Mouse (Mus musculus) myocyte (in vitro differentiated cells): ENCODE results near the gene Slco4a1. TPM values are rescaled to one million over a fixed set of nuclear protein-coding genes. Genes with fewer than 3 reads are reported as not detected.
A peak's percentile ranks its signal among the peaks of the same experiment; 100 is the strongest.

Experiments used
- H3K27me3 ChIP-seq: one replicate; pipeline ENCODE4 v1.6.1; 2011; ENCODE audit not compliant: control insufficient read depth, insufficient read depth, insufficient read length
- H3K36me3 ChIP-seq: one replicate; pipeline ENCODE4 v1.6.1; 2011; ENCODE audit not compliant: control insufficient read depth, insufficient read depth
- H3K4me2 ChIP-seq: one replicate; pipeline ENCODE4 v1.6.1; 2011; ENCODE audit warnings: low read depth, control low read depth
- H3K4me3 ChIP-seq: one replicate; pipeline ENCODE4 v1.5.1; 2011; ENCODE audit warnings: mild to moderate bottlenecking, control low read depth, moderate library complexity
- H3K79me2 ChIP-seq: one replicate; pipeline ENCODE4 v1.6.1; 2011; ENCODE audit not compliant: control insufficient read depth, insufficient read depth
- H3ac ChIP-seq: one replicate; pipeline ENCODE4 v1.6.1; 2011; ENCODE audit not compliant: control insufficient read depth, insufficient read length
- CEBPB ChIP-seq: IDR thresholded peaks from 2 replicates; pipeline ENCODE4 v1.6.1; 2011; ENCODE audit warnings: mild to moderate bottlenecking, moderate library complexity; ENCODE audit not compliant: poor library complexity, insufficient read depth, severe bottlenecking
- E2F4 ChIP-seq: IDR thresholded peaks from one replicate; pipeline ENCODE4 v1.6.1; 2011; ENCODE audit warnings: mild to moderate bottlenecking, control low read depth, moderate library complexity; ENCODE audit not compliant: insufficient read depth
- MAX ChIP-seq: IDR thresholded peaks from one replicate; pipeline ENCODE4 v1.6.1; 2011; ENCODE audit warnings: low read depth, mild to moderate bottlenecking, control low read depth
- MYOD1 ChIP-seq, 3 experiments: IDR thresholded peaks; one replicate each; pipeline ENCODE4 v1.6.1; 2011; ENCODE audit warnings: control low read depth in 2 of 3, low read depth in 2 of 3, mild to moderate bottlenecking in 2 of 3, moderate library complexity in 1 of 3; ENCODE audit not compliant: insufficient read length in 2 of 3, control insufficient read depth in 1 of 3
- MYOG ChIP-seq, 3 experiments: IDR thresholded peaks; one replicate each; pipeline ENCODE4 v1.6.1; 2011; ENCODE audit warnings: control low read depth in 2 of 3, low read depth in 2 of 3, mild to moderate bottlenecking in 2 of 3; ENCODE audit not compliant: insufficient read length in 2 of 3, control insufficient read depth in 1 of 3, insufficient read depth in 1 of 3
- POLR2A ChIP-seq: IDR thresholded peaks from one replicate; pipeline ENCODE4 v1.6.1; 2011; ENCODE audit warnings: low read depth, mild to moderate bottlenecking, control low read depth, moderate library complexity; ENCODE audit not compliant: insufficient read length
- POLR2AphosphoS2 ChIP-seq: IDR thresholded peaks from one replicate; pipeline ENCODE4 v1.6.1; 2011; ENCODE audit warnings: low read depth, control low read depth; ENCODE audit not compliant: insufficient read length
- REST ChIP-seq: IDR thresholded peaks from one replicate; pipeline ENCODE4 v1.6.1; 2011; ENCODE audit warnings: mild to moderate bottlenecking, control low read depth, moderate library complexity; ENCODE audit not compliant: insufficient read depth, insufficient read length
- SRF ChIP-seq: IDR thresholded peaks from one replicate; pipeline ENCODE4 v1.6.1; 2011; ENCODE audit warnings: low read depth; ENCODE audit not compliant: control insufficient read depth, insufficient read length
- TCF12 ChIP-seq: IDR thresholded peaks from one replicate; pipeline ENCODE4 v1.6.1; 2011; ENCODE audit warnings: mild to moderate bottlenecking, control low read depth; ENCODE audit not compliant: poor library complexity, insufficient read depth, severe bottlenecking
- TCF3 ChIP-seq: IDR thresholded peaks from one replicate; pipeline ENCODE4 v1.6.1; 2011; ENCODE audit warnings: low read depth, control low read depth; ENCODE audit not compliant: insufficient read length
- USF1 ChIP-seq: IDR thresholded peaks from one replicate; pipeline ENCODE4 v1.6.1; 2011; ENCODE audit warnings: low read depth, mild to moderate bottlenecking, control low read depth, moderate library complexity
- polyA plus RNA-seq: library from polyadenylated mRNA; unstranded; fragments of >200 nt; fragmentation: generic; extraction: Trizol; gene quantifications from one replicate; pipeline ENCODE4 v1.2.1, GENCODE M21; 2012; ENCODE audit warnings: missing spikeins

Slco4a1 gene
- polyA plus RNA-seq, 1 experiment: 0.18 TPM

- peaks cover 11% of the 10 kb centered on the region for H3K27me3 ChIP-seq
- no peaks in the 10 kb centered on the region for H3K36me3 ChIP-seq
- no peak overlapping the region for H3K4me2 ChIP-seq
- H3ac ChIP-seq: no peak overlapping the region
- TF ChIP-seq SRF (no peak), CEBPB (no peak), TCF12 (no peak), MAX (no peak), E2F4 (no peak), MYOG (IDR thresholded peaks at IDR 0.05; ENCODE audit: control insufficient read depth in 1 of 3, insufficient read depth in 1 of 3, insufficient read length in 2 of 3, low read depth in 2 of 3) (no peak), REST (no peak), POLR2AphosphoS2 (no peak)
- no peaks in the 10 kb centered on the region for H3K79me2 ChIP-seq
- no peak overlapping the region for H3K4me3 ChIP-seq
These were observed 10.1 kb upstream of the Slco4a1 start for GRCm38 (mm10) chr2:180445962-180446361.

GRCm38 (mm10) chr2:180449007-180449406, 7.0 kb upstream of the Slco4a1 start:
- no peak overlapping the region for H3K4me3 ChIP-seq
- peaks cover 10% of the 10 kb centered on the region for H3K27me3 ChIP-seq
- no peaks in the 10 kb centered on the region for H3K79me2 ChIP-seq
- H3ac ChIP-seq: no peak overlapping the region
- no peak overlapping the region for H3K4me2 ChIP-seq
- TF ChIP-seq CEBPB: no peak
- no peak for TF ChIP-seq TCF12
- no peak for TF ChIP-seq TCF3
- TF ChIP-seq POLR2A: no peak
- no peak for TF ChIP-seq POLR2AphosphoS2
- TF ChIP-seq USF1: no peak
- no peak for TF ChIP-seq MAX
- no peak for TF ChIP-seq E2F4
- TF ChIP-seq REST: no peak
- no peak for TF ChIP-seq MYOG (IDR thresholded peaks at IDR 0.05; ENCODE audit: control insufficient read depth in 1 of 3, insufficient read depth in 1 of 3, insufficient read length in 2 of 3, low read depth in 2 of 3)
- no peaks in the 10 kb centered on the region for H3K36me3 ChIP-seq

- no peak for TF ChIP-seq MYOD1 (IDR thresholded peaks at IDR 0.05; ENCODE audit: control insufficient read depth in 1 of 3, insufficient read length in 2 of 3, low read depth in 2 of 3)
- no peak for TF ChIP-seq MYOG (IDR thresholded peaks at IDR 0.05; ENCODE audit: control insufficient read depth in 1 of 3, insufficient read depth in 1 of 3, insufficient read length in 2 of 3, low read depth in 2 of 3)
- no peak for TF ChIP-seq SRF
- no peak for TF ChIP-seq TCF3
- no peak for TF ChIP-seq USF1
- TF ChIP-seq REST: no peak
- TF ChIP-seq E2F4: no peak
- no peak for TF ChIP-seq TCF12
- no peak for TF ChIP-seq CEBPB
- no peak for TF ChIP-seq POLR2AphosphoS2
- no peak for TF ChIP-seq POLR2A
- no peak for TF ChIP-seq MAX
- no peak overlapping the region for H3ac ChIP-seq
- no peaks in the 10 kb centered on the region for H3K36me3 ChIP-seq
- H3K79me2 ChIP-seq: no peaks in the 10 kb centered on the region
- peaks cover 10% of the 10 kb centered on the region for H3K27me3 ChIP-seq
- H3K4me2 ChIP-seq: no peak overlapping the region
- H3K4me3 ChIP-seq: no peak overlapping the region
These were observed 5.5 kb upstream of the Slco4a1 start for GRCm38 (mm10) chr2:180450529-180450928.

DNA sequence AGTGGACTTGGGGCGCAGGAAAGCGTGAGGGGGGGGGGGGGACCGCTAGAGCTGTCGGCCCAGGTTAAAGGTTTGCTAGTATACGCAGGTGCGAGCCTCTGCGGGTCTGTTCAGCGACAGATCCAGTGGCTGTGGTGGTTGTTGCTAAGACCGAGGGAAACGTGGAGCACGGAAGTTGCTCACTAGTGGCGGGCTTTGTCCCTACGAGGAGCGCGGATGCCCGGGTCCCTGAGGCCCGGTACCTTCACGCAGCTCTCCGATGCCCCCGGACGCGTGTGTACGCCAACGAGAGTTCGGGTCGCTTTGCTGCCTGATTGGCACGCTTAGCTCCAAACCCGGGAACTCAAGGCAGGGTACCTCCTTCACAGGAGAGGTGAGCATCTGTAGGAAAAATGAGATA, 660 bp downstream of the Slco4a1 start:
- H3K79me2 ChIP-seq: no peaks in the 10 kb centered on the region
- peaks cover 20% of the 10 kb centered on the region for H3K27me3 ChIP-seq
- no peaks in the 10 kb centered on the region for H3K36me3 ChIP-seq
- TF ChIP-seq MYOG (IDR thresholded peaks at IDR 0.05; ENCODE audit: control insufficient read depth in 1 of 3, insufficient read depth in 1 of 3, insufficient read length in 2 of 3, low read depth in 2 of 3): no peak
- no peak for TF ChIP-seq E2F4
- TF ChIP-seq REST: no peak
- no peak for TF ChIP-seq TCF3
- TF ChIP-seq SRF: no peak
- no peak for TF ChIP-seq POLR2A
- no peak for TF ChIP-seq POLR2AphosphoS2
- TF ChIP-seq TCF12: no peak
- no peak for TF ChIP-seq CEBPB
- TF ChIP-seq USF1: no peak
- TF ChIP-seq MYOD1 (IDR thresholded peaks at IDR 0.05; ENCODE audit: control insufficient read depth in 1 of 3, insufficient read length in 2 of 3, low read depth in 2 of 3): no peak
- no peak for TF ChIP-seq MAX
- H3ac ChIP-seq: no peak overlapping the region
- H3K4me3 ChIP-seq: peak overlapping the region; percentile 15
- H3K4me2 ChIP-seq: peak overlapping the region; percentile 81

DNA sequence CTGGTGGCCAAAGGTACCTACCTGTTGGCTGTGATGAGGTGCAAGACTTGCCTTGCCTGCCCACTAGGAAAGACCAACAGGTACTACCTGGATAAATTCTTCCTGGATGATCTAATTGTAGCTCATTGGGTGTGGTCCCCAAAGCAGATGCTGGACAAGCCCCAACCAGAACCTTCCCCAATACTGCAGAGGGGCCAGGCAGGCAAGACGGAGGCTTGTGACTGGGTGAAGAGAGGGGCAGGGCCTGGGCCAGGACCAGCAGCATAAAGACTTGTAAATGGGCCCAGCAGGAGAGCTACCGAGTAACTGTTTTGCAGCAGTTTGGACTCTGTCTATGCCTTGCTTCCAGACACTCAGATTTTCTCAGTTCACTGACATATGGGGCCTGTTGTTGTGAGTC, 1.6 kb downstream of the Slco4a1 start:
- no peak overlapping the region for H3K4me2 ChIP-seq
- peaks cover 20% of the 10 kb centered on the region for H3K27me3 ChIP-seq
- H3K36me3 ChIP-seq: no peaks in the 10 kb centered on the region
- no peak overlapping the region for H3ac ChIP-seq
- H3K4me3 ChIP-seq: no peak overlapping the region
- H3K79me2 ChIP-seq: no peaks in the 10 kb centered on the region
- TF ChIP-seq USF1 (no peak), REST (no peak), SRF (no peak), TCF12 (no peak), MYOD1 (IDR thresholded peaks at IDR 0.05; ENCODE audit: control insufficient read depth in 1 of 3, insufficient read length in 2 of 3, low read depth in 2 of 3) (no peak), POLR2AphosphoS2 (no peak), POLR2A (no peak), MAX (no peak), CEBPB (no peak), E2F4 (no peak), TCF3 (no peak), MYOG (IDR thresholded peaks at IDR 0.05; ENCODE audit: control insufficient read depth in 1 of 3, insufficient read depth in 1 of 3, insufficient read length in 2 of 3, low read depth in 2 of 3) (no peak)
